Mouse (Mus musculus) forebrain, embryonic 12.5 days (tissue): Measurements from ENCODE around the gene Gga3. TPM values are rescaled to one million over a fixed set of nuclear protein-coding genes. Genes with fewer than 3 reads are reported as not detected.

ENCODE experiments used
- ATAC-seq: fragments of 200-750 bp; cut with Nextera tagmentation; 2 replicates; pipeline ENCODE4 v1.8.0; 2017; ENCODE audit warnings: moderate TSS enrichment; ENCODE audit not compliant: low FRiP score
- H3K27ac ChIP-seq: fragments of 300-500 bp; sonication (generic); 2 replicates; pipeline ENCODE4 v1.5.1; 2016; ENCODE audit warnings: mild to moderate bottlenecking
- H3K27me3 ChIP-seq: fragments of 300-500 bp; sonication (generic); 2 replicates; pipeline ENCODE4 v1.6.1; 2016; ENCODE audit warnings: mild to moderate bottlenecking
- H3K36me3 ChIP-seq: fragments of 300-500 bp; sonication (generic); replicated peaks from 2 replicates; pipeline ENCODE4 v1.6.1; 2016; ENCODE audit warnings: mild to moderate bottlenecking
- H3K4me1 ChIP-seq: fragments of 300-500 bp; sonication (generic); 2 replicates; pipeline ENCODE4 v1.6.1; 2016
- H3K4me2 ChIP-seq: fragments of 300-500 bp; sonication (generic); 2 replicates; pipeline ENCODE4 v1.6.1; 2016; ENCODE audit warnings: mild to moderate bottlenecking, moderate library complexity
- H3K4me3 ChIP-seq: fragments of 300-500 bp; sonication (generic); replicated peaks from 2 replicates; pipeline ENCODE4 v1.5.1; 2016; ENCODE audit warnings: mild to moderate bottlenecking
- H3K9ac ChIP-seq: fragments of 300-500 bp; sonication (generic); 2 replicates; pipeline ENCODE4 v1.6.1; 2016; ENCODE audit warnings: mild to moderate bottlenecking
- H3K9me3 ChIP-seq: fragments of 300-500 bp; sonication (generic); 2 replicates; pipeline ENCODE4 v1.6.1; 2016
- WGBS: fragments of 180-500 bp; shearing (Covaris S2); methylation state at CpG from one replicate; pipeline ENCODE4 v1.1.7; 2016; 5-methylcytosine and 5-hydroxymethylcytosine counted together
- polyA plus RNA-seq: library from polyadenylated mRNA; unstranded; fragments of >200 nt; fragmentation: Nextera tagmentation; extraction: Ambion mirVana; gene quantifications from 2 replicates; pipeline ENCODE4 v1.2.1, GENCODE M21; 2016

The Gga3 gene
- polyA plus RNA-seq, 1 experiment from 2014 or later = 32.3 TPM

- peaks cover 44% of the 10 kb centered on the region for H3K36me3 ChIP-seq
- peak; percentile 22; the same call in 1 of the 2 replicates for ATAC-seq
These were observed 449 bp upstream of the Gga3 start for GRCm38 (mm10) chr11:115604304-115604696.

GRCm38 (mm10) chr11:115603128-115603475 is 749 bp downstream of the Gga3 start:
- H3K27ac ChIP-seq = peak overlapping the region; percentile 85
- no peaks in the 10 kb centered on the region for H3K9me3 ChIP-seq
- ATAC-seq = no peak
- H3K4me2 ChIP-seq = peak overlapping the region; percentile 73
- no peaks in the 10 kb centered on the region for H3K27me3 ChIP-seq
- H3K4me1 ChIP-seq = peaks cover 31% of the 10 kb centered on the region
- H3K36me3 ChIP-seq = peaks cover 32% of the 10 kb centered on the region
- peak overlapping the region; percentile 99 for H3K4me3 ChIP-seq
- H3K9ac ChIP-seq = peak overlapping the region; percentile 98
- 7% methylated on average over 15 of the region's 15 CpGs for WGBS

More at GRCm38 (mm10) chr11:115604304-115604696, 449 bp upstream of the Gga3 start:
- H3K9me3 ChIP-seq = no peaks in the 10 kb centered on the region
- H3K4me2 ChIP-seq = peak overlapping the region; percentile 73
- under 1% methylated on average over 26 of the region's 26 CpGs for WGBS
- H3K27me3 ChIP-seq = no peaks in the 10 kb centered on the region
- peak overlapping the region; percentile 98 for H3K9ac ChIP-seq
- H3K4me1 ChIP-seq = peaks cover 31% of the 10 kb centered on the region
- H3K27ac ChIP-seq = peak overlapping the region; percentile 85
- peak overlapping the region; percentile 99 for H3K4me3 ChIP-seq

DNA sequence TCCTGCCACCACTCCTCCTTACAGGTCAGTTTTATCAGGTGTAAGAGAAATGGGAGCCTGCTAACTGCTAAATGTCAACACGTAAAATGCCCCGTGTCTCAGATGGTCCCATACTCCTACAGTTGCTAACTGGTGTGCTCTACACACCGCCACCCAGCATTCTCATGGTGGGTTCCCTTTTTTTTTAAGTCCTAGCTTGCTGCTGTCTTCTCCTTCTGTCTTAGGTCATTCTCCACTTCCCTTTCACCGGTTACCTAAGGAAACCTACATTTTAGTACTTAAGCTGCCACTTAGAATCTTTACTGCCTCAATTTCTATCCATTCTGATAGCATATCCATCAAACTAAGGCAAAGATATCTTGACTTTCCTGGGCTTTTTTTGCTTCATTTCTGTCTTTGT is 2.7 kb downstream of the Gga3 start:
- no peak for ATAC-seq
- H3K9ac ChIP-seq = no peak overlapping the region
- peaks cover 31% of the 10 kb centered on the region for H3K4me1 ChIP-seq
- H3K4me3 ChIP-seq = no peak overlapping the region
- H3K27ac ChIP-seq = no peak overlapping the region
- WGBS = 97% methylated on average over 4 of the region's 4 CpGs
- peaks cover 23% of the 10 kb centered on the region for H3K36me3 ChIP-seq
- no peaks in the 10 kb centered on the region for H3K9me3 ChIP-seq
- no peaks in the 10 kb centered on the region for H3K27me3 ChIP-seq
- no peak overlapping the region for H3K4me2 ChIP-seq

- Histone ChIP-seq H3K9ac (no peak overlapping the region), H3K27ac (no peak overlapping the region), H3K4me2 (no peak overlapping the region), H3K9me3 (no peaks in the 10 kb centered on the region), H3K4me3 (no peak overlapping the region), H3K36me3 (peaks cover 23% of the 10 kb centered on the region), H3K4me1 (peaks cover 30% of the 10 kb centered on the region), H3K27me3 (no peaks in the 10 kb centered on the region)
- 96% methylated on average over 15 of the region's 15 CpGs for WGBS
- no peak for ATAC-seq
These were observed 3.1 kb downstream of the Gga3 start for GRCm38 (mm10) chr11:115600743-115601142.

DNA sequence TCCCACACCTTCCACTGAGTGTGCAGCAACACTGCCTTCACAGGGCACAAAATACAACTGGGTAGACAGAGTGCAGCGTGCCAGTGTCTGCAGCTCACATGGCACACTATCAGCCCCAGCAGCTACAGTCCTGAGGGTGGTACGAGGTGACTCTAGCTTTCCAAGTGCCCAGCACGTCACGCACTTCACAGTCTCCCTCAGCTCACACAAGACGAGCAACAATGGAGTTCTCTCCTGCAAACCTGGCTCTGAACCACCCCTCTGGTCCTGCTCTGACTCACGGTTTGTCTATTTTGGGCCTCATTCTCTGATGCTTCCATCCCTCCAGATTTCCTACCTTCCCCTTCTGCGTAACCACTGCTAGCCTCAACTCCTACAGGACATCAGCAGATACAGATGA is 4.1 kb downstream of the Gga3 start:
- Histone ChIP-seq H3K4me1 (peaks cover 20% of the 10 kb centered on the region), H3K9me3 (no peaks in the 10 kb centered on the region), H3K4me3 (no peak overlapping the region), H3K36me3 (peaks cover 28% of the 10 kb centered on the region), H3K9ac (no peak overlapping the region), H3K27me3 (no peaks in the 10 kb centered on the region), H3K27ac (no peak overlapping the region), H3K4me2 (no peak overlapping the region)
- no peak for ATAC-seq
- 93% methylated on average over 7 of the region's 7 CpGs for WGBS

- Histone ChIP-seq H3K4me2 (no peak overlapping the region), H3K4me1 (peaks cover 16% of the 10 kb centered on the region), H3K36me3 (peaks cover 42% of the 10 kb centered on the region), H3K27ac (no peak overlapping the region), H3K27me3 (no peaks in the 10 kb centered on the region), H3K9me3 (no peaks in the 10 kb centered on the region), H3K9ac (no peak overlapping the region), H3K4me3 (no peak overlapping the region)
- WGBS = 94% methylated on average over 4 of the region's 4 CpGs
- ATAC-seq = no peak
These were observed 5.5 kb downstream of the Gga3 start for GRCm38 (mm10) chr11:115598309-115598708.

- WGBS = 95% methylated on average over 3 of the region's 3 CpGs
- Histone ChIP-seq H3K36me3 (peaks cover 65% of the 10 kb centered on the region), H3K27me3 (no peaks in the 10 kb centered on the region)
These were observed 8.6 kb downstream of the Gga3 start for GRCm38 (mm10) chr11:115595209-115595608.

DNA sequence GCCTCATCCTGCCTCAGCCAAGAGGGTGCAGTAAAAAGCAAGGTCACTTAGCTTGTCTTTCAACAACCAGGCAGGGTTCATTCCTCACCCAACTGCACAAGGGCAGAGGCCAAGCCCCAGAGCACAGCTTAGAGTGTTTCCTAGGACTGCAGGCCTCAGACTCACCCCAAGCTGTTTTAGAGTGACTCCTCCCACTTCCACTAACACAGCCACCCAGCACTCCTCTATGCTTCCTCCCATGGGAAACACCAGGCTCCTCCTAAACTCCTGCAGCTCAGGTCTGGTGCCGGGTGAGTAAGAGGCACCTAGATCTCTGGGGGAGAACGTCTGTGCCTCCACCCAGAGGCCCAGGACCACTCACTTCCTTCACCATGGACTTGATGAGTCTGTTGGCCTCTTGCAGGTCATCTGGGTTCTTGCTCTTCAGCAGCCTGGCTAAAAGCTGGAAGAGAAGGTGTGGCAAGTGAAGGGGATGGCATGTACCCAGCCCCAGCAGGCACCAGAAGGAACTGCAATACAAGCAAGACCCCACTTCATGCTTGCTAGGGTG is 13.2 kb downstream of the Gga3 start:
- Histone ChIP-seq H3K36me3 (peaks cover 92% of the 10 kb centered on the region), H3K4me1 (no peaks in the 10 kb centered on the region), H3K9ac (no peak overlapping the region), H3K27me3 (no peaks in the 10 kb centered on the region), H3K4me3 (no peak overlapping the region), H3K9me3 (no peaks in the 10 kb centered on the region), H3K27ac (no peak overlapping the region), H3K4me2 (no peak overlapping the region)
- no peak for ATAC-seq
- WGBS = 89% methylated on average over 2 of the region's 2 CpGs

More at GRCm38 (mm10) chr11:115595209-115595608, 8.6 kb downstream of the Gga3 start:
- ATAC-seq = no peak
- H3K9ac ChIP-seq = no peak overlapping the region
- no peak overlapping the region for H3K4me3 ChIP-seq
- H3K4me1 ChIP-seq = no peaks in the 10 kb centered on the region
- no peak overlapping the region for H3K4me2 ChIP-seq
- H3K27ac ChIP-seq = no peak overlapping the region
- no peaks in the 10 kb centered on the region for H3K9me3 ChIP-seq

DNA sequence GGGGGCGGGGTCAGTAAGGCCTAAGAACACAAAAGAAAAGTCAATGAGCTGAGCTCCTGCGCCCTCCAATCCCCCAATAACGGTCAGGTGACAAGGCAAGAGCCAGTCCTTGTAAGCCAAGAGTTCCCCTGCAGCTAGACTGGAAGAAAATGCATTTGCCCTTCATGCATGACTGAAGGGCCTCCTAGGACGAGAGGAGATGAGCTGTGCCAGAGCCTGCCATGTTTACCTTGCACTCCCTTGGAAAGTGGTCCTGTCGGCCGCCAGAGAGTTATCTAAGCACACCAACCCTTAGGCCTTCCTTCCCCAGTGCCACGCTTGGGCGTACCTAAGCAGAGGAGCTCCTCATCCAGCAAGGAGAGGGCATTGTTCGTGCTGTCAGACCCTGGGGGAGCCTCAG is 15.9 kb downstream of the Gga3 start:
- Histone ChIP-seq H3K4me1 (no peaks in the 10 kb centered on the region), H3K27me3 (no peaks in the 10 kb centered on the region), H3K4me3 (no peak overlapping the region), H3K4me2 (no peak overlapping the region), H3K27ac (no peak overlapping the region), H3K9me3 (no peaks in the 10 kb centered on the region), H3K36me3 (peaks cover 96% of the 10 kb centered on the region), H3K9ac (no peak overlapping the region)
- WGBS = 84% methylated on average over 9 of the region's 9 CpGs
- ATAC-seq = no peak

DNA sequence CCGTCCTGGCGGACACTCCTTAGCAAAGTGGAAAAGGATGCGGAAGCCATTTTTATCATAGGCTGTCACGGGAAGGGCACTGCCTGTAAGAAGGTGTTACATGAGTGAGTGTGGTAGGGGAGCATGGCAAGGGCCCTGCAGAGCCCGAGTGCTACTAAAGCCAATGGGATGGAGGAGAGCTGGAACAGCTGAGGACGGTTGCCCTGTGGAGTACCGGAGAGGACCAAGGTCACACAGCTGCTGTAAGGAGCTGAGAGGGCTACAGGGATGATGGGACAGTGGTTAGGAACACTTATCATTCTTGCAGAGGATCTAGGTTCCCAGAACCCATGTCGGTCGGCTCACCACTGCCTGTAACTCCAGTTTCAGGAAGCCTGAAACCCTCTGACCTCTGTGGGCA is 17.4 kb downstream of the Gga3 start:
- Histone ChIP-seq H3K4me3 (no peak overlapping the region), H3K27me3 (no peaks in the 10 kb centered on the region), H3K9ac (no peak overlapping the region), H3K36me3 (peaks cover 97% of the 10 kb centered on the region), H3K9me3 (no peaks in the 10 kb centered on the region), H3K4me1 (no peaks in the 10 kb centered on the region), H3K4me2 (no peak overlapping the region), H3K27ac (no peak overlapping the region)
- ATAC-seq = no peak
- WGBS = 92% methylated on average over 9 of the region's 9 CpGs

GRCm38 (mm10) chr11:115585573-115586100 is 18.2 kb downstream of the Gga3 start:
- H3K36me3 ChIP-seq = peaks cover 97% of the 10 kb centered on the region
- no peak for ATAC-seq
- WGBS = 89% methylated on average over 7 of the region's 7 CpGs

GRCm38 (mm10) chr11:115584376-115585073 is 19.3 kb downstream of the Gga3 start:
- 89% methylated on average over 10 of the region's 10 CpGs for WGBS
- Histone ChIP-seq H3K4me1 (no peaks in the 10 kb centered on the region), H3K36me3 (peaks cover 94% of the 10 kb centered on the region), H3K27me3 (no peaks in the 10 kb centered on the region), H3K9me3 (no peaks in the 10 kb centered on the region), H3K27ac (no peak overlapping the region), H3K9ac (no peak overlapping the region), H3K4me2 (no peak overlapping the region), H3K4me3 (no peak overlapping the region)
- no peak for ATAC-seq

More at GRCm38 (mm10) chr11:115585573-115586100, 18.2 kb downstream of the Gga3 start:
- no peaks in the 10 kb centered on the region for H3K4me1 ChIP-seq
- no peaks in the 10 kb centered on the region for H3K27me3 ChIP-seq
- no peaks in the 10 kb centered on the region for H3K9me3 ChIP-seq
- H3K4me3 ChIP-seq = no peak overlapping the region
- H3K4me2 ChIP-seq = no peak overlapping the region
- no peak overlapping the region for H3K27ac ChIP-seq
- no peak overlapping the region for H3K9ac ChIP-seq
